Mouse (Mus musculus) ovary, postnatal 14 days (tissue): Measurements from ENCODE around the gene Erh.

Experiments used
- DNase-seq: peaks from one replicate; pipeline ENCODE4 v3.0.0; 2022; ENCODE audit warnings: low spot score

Gene Erh

GRCm38 (mm10) chr12:80643693-80644505 is at the start of gene Erh, which contains the start of gene Slc39a9:
Erh (minus strand) TSS chr12:80644341.
Slc39a9 (plus strand) TSS chr12:80643883.
- DNase-seq = peak; percentile 85

GRCm38 (mm10) chr12:80693700-80694099 is 49.6 kb upstream of the Erh start:
- no peak for DNase-seq

- peak; percentile 36 for DNase-seq
Observed at GRCm38 (mm10) chr12:80692269-80692972, 48.3 kb upstream of the Erh start, which contains the start of gene Plekhd1. Plekhd1 (plus strand) TSS chr12:80692591.

DNA sequence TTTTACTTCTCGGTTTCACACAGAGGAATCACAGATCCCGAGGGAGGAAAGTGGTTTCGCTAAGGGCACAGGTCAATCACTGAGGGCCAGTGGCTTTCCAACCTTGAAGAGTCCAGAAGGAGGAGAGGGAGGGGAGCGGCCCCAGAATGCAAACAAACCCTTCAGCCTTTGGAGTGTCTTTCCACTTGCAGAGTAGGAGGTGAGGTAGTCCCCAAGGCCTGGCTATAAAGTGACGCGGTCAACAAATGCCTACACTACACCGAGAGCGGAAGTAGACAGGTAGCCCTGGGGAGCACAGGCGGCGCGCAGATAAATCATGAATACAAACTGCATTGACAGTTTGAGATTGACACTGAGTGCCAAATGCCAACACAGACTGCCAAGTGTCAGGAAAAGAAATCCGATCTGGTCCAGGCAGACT is 47.5 kb upstream of the Erh start:
- DNase-seq = no peak

GRCm38 (mm10) chr12:80689696-80690095 is 45.6 kb upstream of the Erh start:
- DNase-seq = no peak

DNA sequence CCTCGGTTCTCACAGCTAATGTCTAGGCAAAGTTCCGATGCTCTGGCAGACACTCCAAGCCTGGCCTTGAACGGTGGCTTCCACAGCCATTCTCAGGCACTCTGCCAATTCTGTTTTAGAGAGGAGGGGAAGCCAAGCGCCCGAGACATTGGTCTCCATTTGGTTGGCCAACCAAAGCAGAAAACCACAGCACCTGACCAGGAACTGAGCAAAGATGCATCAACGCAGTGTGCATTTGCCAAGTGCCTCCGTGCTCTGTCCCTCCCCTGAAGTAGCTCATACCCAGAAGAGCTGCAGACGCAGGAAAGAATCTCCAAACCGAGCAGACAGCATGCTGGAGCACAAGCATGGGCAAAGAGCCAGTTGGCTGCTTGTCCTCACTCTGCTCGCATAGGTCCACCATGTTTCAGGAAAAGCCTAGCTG is 43.7 kb upstream of the Erh start:
- peak; percentile 22 for DNase-seq

DNA sequence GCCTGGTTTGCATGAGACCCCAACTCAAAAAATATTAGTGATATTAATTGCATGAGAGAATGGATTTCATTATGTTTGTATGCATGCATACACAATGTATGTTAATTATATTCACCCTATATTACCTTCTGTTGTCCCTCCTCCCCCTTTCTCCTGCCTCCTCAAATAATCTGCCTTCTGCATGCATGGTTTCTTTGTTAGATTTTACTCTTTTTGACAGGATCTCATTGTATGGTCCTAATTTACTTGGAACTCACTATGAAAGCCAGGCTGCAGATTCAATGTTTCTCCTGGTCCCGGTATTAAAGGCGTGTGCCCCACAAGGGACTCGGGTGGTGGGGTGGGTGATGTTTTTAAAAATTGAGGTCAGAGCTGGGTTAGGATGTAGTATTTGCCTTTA is 40.2 kb upstream of the Erh start:
- no peak for DNase-seq

GRCm38 (mm10) chr12:80683554-80683953 is 39.4 kb upstream of the Erh start:
- DNase-seq = no peak

GRCm38 (mm10) chr12:80681340-80681739 is 37.2 kb upstream of the Erh start:
- DNase-seq = peak; percentile 21

DNA sequence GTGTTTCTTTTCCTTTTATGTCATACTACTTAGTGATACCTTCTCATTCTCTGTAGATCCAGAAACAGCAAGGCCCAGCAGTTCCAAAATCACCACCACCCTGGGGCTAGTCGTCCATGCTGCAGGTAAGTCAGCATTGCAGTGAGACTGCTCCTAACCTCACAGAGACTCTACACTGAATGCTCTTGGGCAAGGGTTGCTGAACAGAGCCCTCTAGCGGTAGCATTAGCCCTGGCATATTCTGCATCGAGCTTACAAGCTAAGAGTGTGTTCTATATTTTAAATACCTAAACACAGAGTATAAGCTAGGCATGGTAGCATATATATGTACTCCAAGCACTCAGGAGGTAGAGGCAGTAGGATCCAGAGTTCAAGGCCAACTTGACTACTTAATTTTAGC is 29.0 kb upstream of the Erh start:
- peak; percentile 42 for DNase-seq

- DNase-seq = no peak
Observed at GRCm38 (mm10) chr12:80668391-80668790, 24.2 kb upstream of the Erh start.

DNA sequence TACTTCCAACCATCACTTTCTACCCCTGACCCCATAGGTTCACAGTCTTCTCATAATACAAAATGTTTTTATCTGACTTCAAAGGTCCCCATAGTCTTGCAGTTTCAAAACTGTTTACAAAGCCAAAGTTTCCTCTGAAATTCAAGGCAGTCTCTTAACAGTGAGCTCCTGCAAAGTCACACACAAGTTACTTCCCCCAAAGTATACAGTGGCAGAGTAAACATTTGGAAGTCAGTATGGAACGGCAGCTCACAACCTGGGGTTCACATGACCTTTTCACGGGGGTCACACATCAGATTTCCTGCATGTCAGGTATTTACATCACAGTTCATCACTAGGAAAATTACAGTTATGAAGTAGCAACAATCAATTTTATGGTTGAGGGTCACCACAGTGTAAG is 19.8 kb upstream of the Erh start:
- no peak for DNase-seq

DNA sequence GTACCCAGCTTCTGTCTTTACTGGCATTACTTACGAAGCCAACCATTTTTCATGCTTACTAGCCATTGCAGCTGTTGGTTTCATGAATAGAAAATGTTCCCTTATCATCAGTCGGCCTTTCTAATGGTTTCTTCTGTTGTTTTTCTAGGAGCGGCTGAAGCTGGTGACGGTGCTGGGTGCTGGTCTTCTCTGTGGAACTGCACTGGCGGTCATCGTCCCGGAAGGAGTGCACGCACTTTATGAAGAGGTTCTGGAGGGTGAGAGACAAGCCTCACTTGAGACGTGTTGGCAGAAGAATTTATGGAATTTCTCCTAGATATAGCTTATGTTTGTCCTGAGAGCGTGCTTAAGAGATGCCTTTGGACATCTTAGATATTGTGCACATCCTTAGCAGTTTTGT is 18.2 kb upstream of the Erh start:
- DNase-seq = no peak

DNA sequence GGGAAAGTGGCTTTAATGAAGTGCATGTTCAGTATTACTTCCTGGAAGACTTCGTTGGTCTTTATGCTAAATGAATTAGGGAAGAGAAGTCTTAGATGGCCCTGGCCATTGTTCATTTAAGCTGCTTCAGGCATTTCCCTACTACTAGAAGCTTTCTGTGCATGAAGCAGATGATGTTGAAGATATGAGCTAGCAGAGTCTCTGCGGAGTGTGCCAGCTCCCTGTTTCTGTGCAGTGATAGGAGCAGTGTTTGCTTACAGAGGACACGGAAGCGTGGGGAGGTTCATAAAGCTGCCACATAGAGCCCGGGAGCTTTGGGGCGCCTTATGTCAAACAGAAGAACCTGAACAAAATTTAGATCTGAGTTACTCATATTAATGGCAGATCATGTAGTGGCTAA is 14.5 kb upstream of the Erh start:
- no peak for DNase-seq

DNA sequence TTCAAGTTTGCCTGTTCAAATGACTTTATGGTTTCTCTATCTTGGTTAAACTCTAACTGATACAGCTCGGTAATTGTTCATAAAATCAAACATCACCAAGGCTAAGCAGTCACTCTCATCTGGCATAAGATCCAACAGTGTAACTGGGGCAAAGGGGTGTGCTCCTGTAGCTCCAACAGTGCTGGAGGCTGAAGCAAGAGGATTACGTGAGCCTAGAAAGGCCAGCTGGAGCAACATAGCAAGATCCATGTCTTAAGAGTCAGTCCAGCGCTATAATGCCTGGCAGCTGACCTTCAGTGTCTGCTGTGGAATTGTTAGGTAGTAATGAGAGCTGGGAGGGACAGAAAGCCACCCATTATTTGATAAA is 10.5 kb upstream of the Erh start:
- no peak for DNase-seq

GRCm38 (mm10) chr12:80653951-80654658 is 10.0 kb upstream of the Erh start:
- peak; percentile 27 for DNase-seq

DNA sequence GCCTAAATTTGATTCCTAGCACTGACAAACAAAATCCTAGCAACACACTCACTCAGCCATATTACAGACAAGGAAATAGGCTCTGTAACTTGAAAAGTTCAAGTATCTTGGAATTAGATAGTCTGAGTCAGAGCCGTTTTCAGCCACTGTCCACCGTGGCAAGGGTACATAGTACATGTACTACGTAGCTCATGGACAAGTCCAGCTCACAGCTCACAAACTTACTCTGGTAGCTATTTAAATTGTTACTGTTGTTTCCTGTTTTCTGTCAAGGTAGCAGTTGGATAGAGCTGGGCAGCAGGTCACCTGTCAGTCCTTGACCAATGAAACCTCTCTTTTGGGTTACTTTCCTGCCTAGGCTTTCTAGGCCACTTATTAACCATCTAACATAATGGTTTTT is 2.2 kb upstream of the Erh start:
- no peak for DNase-seq

DNA sequence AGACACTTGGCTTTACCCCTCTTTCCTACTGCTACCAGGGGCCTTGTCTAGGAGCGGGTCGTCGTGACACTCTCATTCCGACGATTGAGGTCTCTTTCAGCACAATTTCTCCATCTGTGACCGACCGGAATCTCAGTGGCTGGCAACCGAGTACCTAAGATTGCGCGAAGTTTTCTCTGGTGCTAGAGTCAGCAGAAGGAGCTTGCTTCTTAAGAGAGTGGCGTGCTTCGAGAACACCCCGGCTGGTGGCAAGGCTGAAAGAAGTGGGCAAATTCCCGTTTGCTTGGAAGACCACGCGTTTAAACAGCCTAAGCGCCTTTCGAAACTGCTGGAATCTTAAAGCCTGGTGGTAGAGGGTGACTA is 346 bp upstream of the Erh start:
- no peak for DNase-seq

- peak; percentile 50 for DNase-seq
Observed at GRCm38 (mm10) chr12:80642725-80643692, 1.1 kb downstream of the Erh start.

- no peak for DNase-seq
Observed at GRCm38 (mm10) chr12:80631790-80632189, 12.4 kb downstream of the Erh start.

DNA sequence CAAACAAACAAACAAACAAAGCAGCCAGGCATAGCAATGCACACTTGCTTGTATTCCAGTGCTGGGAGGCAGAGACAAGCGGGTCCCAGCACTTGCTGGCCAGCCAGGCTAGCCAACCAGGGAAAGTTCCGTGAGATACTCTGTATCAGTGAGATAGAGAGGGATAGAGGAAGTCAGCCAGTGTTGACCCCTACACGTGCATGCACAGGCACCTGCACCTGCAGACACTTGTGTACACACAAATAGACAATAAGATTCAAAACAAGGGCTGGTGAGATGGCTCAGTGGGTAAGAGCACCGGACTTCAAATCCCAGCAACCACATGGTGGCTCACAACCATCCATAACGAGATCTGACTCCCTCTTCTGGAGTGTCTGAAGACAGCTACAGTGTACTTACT is 23.6 kb downstream of the Erh start:
- no peak for DNase-seq
